Mouse (Mus musculus): ENCODE results near the gene Serp2.

The Serp2 gene

GRCm38 (mm10) chr14:76556852-76557208 is at the start of gene Serp2:
Gene Serp2, minus strand, starts transcription at chr14:76556889.
- in situ Hi-C loops (cut with MboI; ENCODE audit: low sequenced_read_pairs), result no loop called here

DNA sequence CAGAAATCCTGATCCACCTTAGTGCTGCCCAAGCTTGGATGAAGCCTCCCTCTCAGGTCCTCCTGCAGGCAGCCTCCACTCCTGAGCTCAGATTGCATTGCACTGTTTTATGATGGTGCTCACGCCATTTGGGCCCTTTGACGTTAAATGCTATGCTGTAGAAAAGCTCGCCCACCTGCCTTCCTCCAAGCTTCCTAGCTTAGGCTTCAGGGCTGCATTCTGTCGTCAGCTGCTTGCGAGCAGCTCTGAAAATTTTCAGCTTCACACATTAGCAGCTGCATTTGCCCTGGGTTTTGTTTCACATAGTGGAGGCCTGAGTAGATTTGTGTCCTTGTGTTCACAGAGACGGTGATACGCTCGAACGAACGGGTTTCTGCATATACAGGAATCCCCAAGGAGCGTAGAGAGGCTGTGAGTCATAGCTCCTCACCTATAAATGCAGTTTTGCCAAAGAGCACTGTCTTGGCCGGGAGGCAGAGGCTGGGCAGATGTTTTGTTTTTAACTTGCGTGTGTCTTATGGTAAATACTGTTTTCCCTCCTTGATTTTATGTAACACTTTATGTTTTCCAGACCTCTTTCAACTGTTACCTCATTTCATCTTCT is 49.3 kb upstream of the Serp2 start:
- in situ Hi-C loops (cut with MboI; ENCODE audit: low sequenced_read_pairs), result no loop called here

GRCm38 (mm10) chr14:76604012-76604411 is 47.3 kb upstream of the Serp2 start:
- in situ Hi-C loops (cut with MboI; ENCODE audit: low sequenced_read_pairs), result no loop called here

DNA sequence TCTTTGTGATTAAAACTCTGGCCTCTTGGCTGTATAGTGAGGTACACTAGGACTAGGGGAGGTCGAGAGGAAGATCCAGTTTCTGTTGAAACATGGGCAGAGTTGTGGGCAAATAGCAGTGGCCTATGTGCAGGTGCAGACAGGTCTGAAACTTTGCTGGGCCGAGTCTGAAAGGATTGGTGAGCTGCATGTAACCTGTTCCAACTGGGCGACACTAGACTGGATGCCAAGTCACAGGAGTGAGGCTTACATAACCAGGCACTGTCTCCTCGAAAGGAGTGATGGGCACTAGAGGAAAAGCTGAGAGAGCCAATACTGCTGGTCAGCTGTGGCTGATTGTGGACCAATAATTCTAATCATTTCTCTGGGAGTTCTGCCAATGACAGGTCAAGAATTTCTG is 45.0 kb upstream of the Serp2 start:
- in situ Hi-C loops (cut with MboI; ENCODE audit: low sequenced_read_pairs), result no loop called here

- in situ Hi-C loops (cut with MboI; ENCODE audit: low sequenced_read_pairs), result no loop called here
These were observed 43.7 kb upstream of the Serp2 start for GRCm38 (mm10) chr14:76600391-76600790.

DNA sequence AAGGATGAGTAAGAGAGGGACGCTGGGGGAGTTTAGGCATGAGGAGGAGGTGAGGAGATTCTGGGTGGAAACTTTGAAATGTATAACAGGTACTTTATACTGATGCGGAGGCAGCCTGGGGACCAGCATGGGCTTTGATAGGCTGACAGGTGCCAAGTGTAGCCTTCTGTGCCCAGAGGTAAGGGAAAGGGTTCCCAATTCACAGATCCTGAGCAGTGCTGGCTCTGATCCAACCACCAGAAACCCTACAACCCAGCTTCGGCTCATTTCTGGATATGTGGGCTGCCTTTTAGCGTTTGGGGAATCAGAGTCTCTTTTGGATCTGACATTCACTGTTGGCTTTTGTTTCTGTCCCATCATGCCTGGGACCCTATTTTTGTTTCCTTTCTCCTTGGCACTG is 43.0 kb upstream of the Serp2 start:
- in situ Hi-C loops (cut with MboI; ENCODE audit: low sequenced_read_pairs), result no loop called here

- in situ Hi-C loops (cut with MboI; ENCODE audit: low sequenced_read_pairs), result no loop called here
These were observed 42.0 kb upstream of the Serp2 start for GRCm38 (mm10) chr14:76598518-76599216.

- in situ Hi-C loops (cut with MboI; ENCODE audit: low sequenced_read_pairs), result no loop called here
These were observed 41.1 kb upstream of the Serp2 start for GRCm38 (mm10) chr14:76597751-76598150.

DNA sequence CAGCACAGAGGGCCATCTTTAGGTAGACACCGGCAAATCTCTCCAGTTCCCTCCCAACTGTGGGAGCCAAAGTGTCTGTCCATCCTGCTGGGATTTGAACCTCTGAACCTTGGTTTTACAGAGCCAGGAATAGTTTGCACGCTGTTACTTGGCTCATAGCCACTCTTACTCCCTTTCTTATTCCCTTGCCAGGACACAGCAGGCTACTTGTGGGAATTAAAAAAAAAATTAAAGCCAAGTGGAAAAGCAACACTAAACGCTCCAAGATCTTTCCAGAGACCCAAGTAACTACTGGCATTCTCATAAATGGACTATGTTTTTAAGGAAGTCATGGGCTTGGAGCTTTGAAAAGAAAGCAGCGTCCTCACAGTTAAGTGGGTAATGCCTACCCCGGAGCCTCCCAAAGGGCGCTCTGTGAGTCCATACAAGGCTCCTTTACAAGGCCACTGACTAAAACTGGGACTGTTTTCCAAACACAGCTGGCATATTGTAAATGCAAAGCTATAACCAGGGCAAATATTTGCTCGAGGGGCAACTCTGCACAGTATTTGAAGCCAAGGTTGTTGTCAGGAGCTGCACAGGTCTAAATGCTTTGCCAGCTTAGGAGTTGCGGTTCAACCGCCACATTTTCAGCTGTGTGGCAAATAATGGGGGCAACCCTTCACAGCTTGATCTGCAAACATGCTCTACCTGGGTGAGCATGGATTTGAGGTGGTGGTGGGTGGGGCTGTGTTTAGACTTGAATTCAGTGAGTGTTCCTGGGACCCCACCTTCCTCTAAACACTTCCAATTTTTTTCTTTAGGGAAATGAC is 38.6 kb upstream of the Serp2 start:
- in situ Hi-C loops (cut with MboI; ENCODE audit: low sequenced_read_pairs), result no loop called here

- in situ Hi-C loops (cut with MboI; ENCODE audit: low sequenced_read_pairs), result no loop called here
These were observed 37.7 kb upstream of the Serp2 start for GRCm38 (mm10) chr14:76594351-76594885.

GRCm38 (mm10) chr14:76593630-76594193 is 37.0 kb upstream of the Serp2 start:
- in situ Hi-C loops (cut with MboI; ENCODE audit: low sequenced_read_pairs), result no loop called here

- in situ Hi-C loops (cut with MboI; ENCODE audit: low sequenced_read_pairs), result no loop called here
These were observed 36.0 kb upstream of the Serp2 start for GRCm38 (mm10) chr14:76592721-76593120.

- in situ Hi-C loops (cut with MboI; ENCODE audit: low sequenced_read_pairs), result no loop called here
These were observed 35.4 kb upstream of the Serp2 start for GRCm38 (mm10) chr14:76592090-76592489.

GRCm38 (mm10) chr14:76590134-76590533 is 33.4 kb upstream of the Serp2 start:
- in situ Hi-C loops (cut with MboI; ENCODE audit: low sequenced_read_pairs), result no loop called here

GRCm38 (mm10) chr14:76589671-76590070 is 33.0 kb upstream of the Serp2 start:
- in situ Hi-C loops (cut with MboI; ENCODE audit: low sequenced_read_pairs), result no loop called here

DNA sequence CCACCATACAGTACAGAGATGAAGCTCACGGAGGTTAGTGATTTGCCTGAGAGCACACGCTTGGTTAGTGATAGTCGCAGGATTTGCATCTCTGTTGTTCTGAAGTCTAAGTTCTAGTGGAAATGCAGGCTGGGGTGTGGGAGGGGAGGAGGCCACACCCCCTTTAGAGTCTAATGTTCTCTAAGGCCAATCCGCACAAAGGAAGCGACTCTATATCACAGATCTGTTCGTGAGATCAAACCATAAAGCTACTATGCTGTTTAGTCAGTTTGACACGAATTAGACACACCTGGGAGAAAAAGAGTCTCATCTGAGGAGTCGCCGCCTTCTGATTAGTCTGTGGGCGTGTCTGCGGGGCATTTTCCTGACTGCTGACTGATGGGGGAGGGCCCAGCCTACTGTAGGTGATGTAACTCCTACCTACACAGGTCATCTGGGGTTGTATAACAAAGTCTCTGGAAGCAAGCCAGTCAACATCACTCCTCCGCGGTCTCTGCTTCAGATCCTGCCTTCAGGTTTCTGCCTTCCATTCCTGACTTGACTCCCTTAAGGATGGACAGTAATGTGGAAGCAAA is 29.2 kb upstream of the Serp2 start:
- in situ Hi-C loops (cut with MboI; ENCODE audit: low sequenced_read_pairs), result no loop called here

- in situ Hi-C loops (cut with MboI; ENCODE audit: low sequenced_read_pairs), result no loop called here
These were observed 27.3 kb upstream of the Serp2 start for GRCm38 (mm10) chr14:76583985-76584384.

- in situ Hi-C loops (cut with MboI; ENCODE audit: low sequenced_read_pairs), result no loop called here
These were observed 25.6 kb upstream of the Serp2 start for GRCm38 (mm10) chr14:76581974-76582922.

DNA sequence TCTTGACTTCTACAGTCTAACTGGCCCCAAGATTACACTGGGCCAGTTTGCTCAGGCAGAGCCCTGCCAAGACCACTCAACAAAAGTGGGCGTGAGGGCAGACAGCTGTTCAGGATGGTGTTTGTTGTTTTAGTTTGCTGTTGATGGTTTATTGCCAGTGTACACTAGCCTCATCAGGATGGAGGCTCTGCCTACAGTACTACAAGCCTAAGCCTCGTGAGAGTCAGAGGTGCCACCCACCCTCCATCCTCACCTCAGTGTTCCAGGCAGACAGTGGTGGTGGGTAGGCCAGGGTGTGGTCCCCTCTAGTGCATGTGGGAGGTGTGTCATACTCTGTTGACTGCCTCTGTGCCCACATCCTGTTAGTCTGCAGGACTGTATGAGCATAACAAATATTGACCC is 23.0 kb upstream of the Serp2 start:
- in situ Hi-C loops (cut with MboI; ENCODE audit: low sequenced_read_pairs), result no loop called here

GRCm38 (mm10) chr14:76577840-76578239 is 21.2 kb upstream of the Serp2 start:
- in situ Hi-C loops (cut with MboI; ENCODE audit: low sequenced_read_pairs), result no loop called here

All from CH12F3 (cell line).